In genomic region chr9:28806666-28807065, GRCm38 (mm10) we compare ENCODE assay signal across 22 mouse cellular contexts.
"Had no signal": no experiment of that assay in that cellular context is flagged by ENCODE, and none has a peak within 500 bp of the region (broad histone marks: within the 10 kb centered on the region; RNA-seq: fewer than 3 reads in every experiment).

No protein-coding gene starts in this region.

- H3K9ac ChIP-seq: limb, embryonic 12.5 days; limb, embryonic 15.5 days; liver, embryonic 14.5 days; liver, postnatal 0 days; lung, embryonic 14.5 days; midbrain, embryonic 12.5 days; midbrain, embryonic 15.5 days; neural tube, embryonic 12.5 days; neural tube, embryonic 15.5 days had no signal

- H3K4me2 ChIP-seq: limb, embryonic 12.5 days; limb, embryonic 15.5 days; liver, embryonic 11.5 days; lung, embryonic 14.5 days; midbrain, embryonic 12.5 days; midbrain, embryonic 15.5 days; neural tube, embryonic 12.5 days; neural tube, embryonic 15.5 days had no signal

- ATAC-seq: liver, postnatal 0 days; lung, postnatal 0 days; midbrain, embryonic 15.5 days had no signal

- H3K9me3 ChIP-seq: limb, embryonic 12.5 days; limb, embryonic 15.5 days; midbrain, embryonic 12.5 days; midbrain, embryonic 15.5 days; neural tube, embryonic 12.5 days; neural tube, embryonic 15.5 days had no signal

- H3K36me3 ChIP-seq: limb, embryonic 12.5 days; limb, embryonic 15.5 days; midbrain, embryonic 12.5 days; midbrain, embryonic 15.5 days; neural tube, embryonic 12.5 days; neural tube, embryonic 15.5 days had no signal

- H3K4me1 ChIP-seq: limb, embryonic 12.5 days; limb, embryonic 15.5 days; midbrain, embryonic 12.5 days; midbrain, embryonic 15.5 days; neural tube, embryonic 12.5 days; neural tube, embryonic 15.5 days had no signal

- H3K27me3 ChIP-seq: limb, embryonic 12.5 days; limb, embryonic 15.5 days; midbrain, embryonic 12.5 days; midbrain, embryonic 15.5 days; neural tube, embryonic 12.5 days; neural tube, embryonic 15.5 days had no signal

- H3K4me3 ChIP-seq: limb, embryonic 12.5 days; limb, embryonic 15.5 days; midbrain, embryonic 12.5 days; midbrain, embryonic 15.5 days; neural tube, embryonic 12.5 days; neural tube, embryonic 15.5 days had no signal

- H3K27ac ChIP-seq: limb, embryonic 12.5 days; limb, embryonic 15.5 days; liver, embryonic 14.5 days; macrophage; midbrain, embryonic 12.5 days; midbrain, embryonic 15.5 days; neural tube, embryonic 12.5 days; neural tube, embryonic 15.5 days; stomach, postnatal 0 days had no signal

- DNase-seq: kidney, postnatal 10 days; kidney, postnatal 36 days; left cerebral cortex, postnatal 4 days; liver, postnatal 0 days; lung, embryonic 14.5 days; right cerebral cortex, adult 18-20 months; right cerebral cortex, postnatal 14 days; right cerebral cortex, postnatal 4 days; thymus, adult 2 months; thymus, postnatal 14 days; thymus, postnatal 4 days had no signal
